Mouse (Mus musculus): ENCODE results near the gene Trappc12. TPM values are rescaled to one million over a fixed set of nuclear protein-coding genes. Genes with fewer than 3 reads are reported as not detected.

Gene Trappc12
- polyA plus RNA-seq, 1 experiment, result 7.8 TPM

DNA sequence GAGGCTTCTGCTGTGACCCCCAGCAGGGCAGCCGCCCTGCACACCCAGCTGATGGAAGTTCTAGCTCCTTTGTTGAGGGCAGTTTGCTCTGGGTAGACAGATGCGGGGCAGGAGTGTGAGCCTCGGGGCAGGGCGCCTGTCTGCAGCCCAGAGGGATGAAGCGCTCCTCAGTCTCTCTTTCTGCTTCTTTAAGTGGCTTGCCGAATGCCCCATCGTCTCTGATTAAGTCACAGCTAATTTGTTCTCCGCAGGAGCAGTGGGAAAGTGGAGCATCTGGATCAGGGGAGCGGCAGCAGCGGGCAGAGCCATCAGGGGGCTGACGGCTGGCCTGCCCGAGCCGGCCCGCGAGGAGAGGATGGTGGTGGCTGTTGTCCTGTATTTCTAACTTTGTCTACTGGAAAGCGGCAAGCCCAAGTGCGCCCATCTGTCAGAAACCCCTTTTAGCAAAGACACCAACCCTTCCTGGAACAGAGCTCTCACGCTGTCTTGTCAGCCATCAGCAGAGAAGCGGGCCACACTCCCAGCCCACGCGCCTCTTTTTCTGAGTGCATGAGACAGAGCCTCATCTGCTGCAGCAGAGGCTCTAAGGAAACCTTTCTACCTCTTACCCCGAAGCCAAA, 39.6 kb downstream of the Trappc12 start:
- H3K36me3 ChIP-seq (replicated peaks; ENCODE audit: low read length), result peaks cover 92% of the 10 kb centered on the region
- H3K4me3 ChIP-seq (replicated peaks), result no peak overlapping the region
- no peaks in the 10 kb centered on the region for H3K9me3 ChIP-seq
- TF ChIP-seq GATA1 (IDR thresholded peaks at IDR 0.05; ENCODE audit: borderline replicate concordance, low read length) (no peak), FLI1 (IDR thresholded peaks at IDR 0.05; ENCODE audit: low read length) (no peak)
- peaks cover 40% of the 10 kb centered on the region for H3K4me1 ChIP-seq
- no peaks in the 10 kb centered on the region for H3K27me3 ChIP-seq (replicated peaks)

DNA sequence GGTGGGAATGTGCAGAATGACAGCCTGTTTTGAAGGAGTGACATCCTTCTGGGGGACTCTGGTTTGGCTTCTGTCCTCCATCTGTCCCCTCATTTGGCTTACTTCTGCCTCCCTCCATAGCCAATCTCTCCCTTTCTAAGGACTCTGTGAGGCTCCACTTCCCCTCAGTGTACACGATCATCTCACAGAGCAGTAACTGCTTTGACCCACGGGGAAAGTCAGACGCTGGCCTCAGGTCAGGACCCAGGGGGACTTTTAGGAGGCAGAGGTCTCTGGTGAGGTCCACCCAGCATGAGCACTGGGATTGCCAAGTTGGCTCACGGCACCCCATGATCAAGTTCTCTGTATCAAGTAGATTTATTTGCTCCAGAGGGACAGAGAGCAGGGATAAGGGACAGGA, 42.1 kb downstream of the Trappc12 start:
- H3K9me3 ChIP-seq, result no peaks in the 10 kb centered on the region
- H3K4me3 ChIP-seq (replicated peaks), result no peak overlapping the region
- peaks cover 24% of the 10 kb centered on the region for H3K4me1 ChIP-seq
- TF ChIP-seq GATA1 (IDR thresholded peaks at IDR 0.05; ENCODE audit: borderline replicate concordance, low read length) (no peak), FLI1 (IDR thresholded peaks at IDR 0.05; ENCODE audit: low read length) (no peak)
- H3K36me3 ChIP-seq (replicated peaks; ENCODE audit: low read length), result peaks cover 96% of the 10 kb centered on the region
- no peaks in the 10 kb centered on the region for H3K27me3 ChIP-seq (replicated peaks)

DNA sequence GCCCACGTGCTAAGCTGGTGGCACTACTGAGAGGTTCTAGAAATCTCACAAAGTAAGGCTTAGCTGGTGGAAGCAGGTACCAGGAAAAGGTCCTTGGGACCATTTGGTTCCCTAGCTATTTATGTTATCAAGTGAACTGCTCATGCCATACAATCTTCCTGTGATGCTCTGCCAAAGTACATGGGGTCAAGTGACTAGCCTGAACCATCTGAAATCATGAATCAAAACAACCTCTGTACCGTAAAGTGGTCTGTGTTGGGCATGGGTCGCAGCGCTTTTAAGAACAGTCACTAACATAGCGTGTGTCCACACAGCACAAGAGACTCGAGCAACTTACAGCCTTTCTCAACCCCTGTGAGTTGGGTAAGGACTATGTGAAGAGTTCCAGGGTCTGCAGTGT, 45.1 kb downstream of the Trappc12 start:
- TF ChIP-seq GATA1 (IDR thresholded peaks at IDR 0.05; ENCODE audit: borderline replicate concordance, low read length) (no peak), FLI1 (IDR thresholded peaks at IDR 0.05; ENCODE audit: low read length) (no peak)
- H3K4me1 ChIP-seq, result peaks cover 30% of the 10 kb centered on the region
- H3K9me3 ChIP-seq, result no peaks in the 10 kb centered on the region
- peaks cover 97% of the 10 kb centered on the region for H3K36me3 ChIP-seq (replicated peaks; ENCODE audit: low read length)
- no peaks in the 10 kb centered on the region for H3K27me3 ChIP-seq (replicated peaks)
- H3K4me3 ChIP-seq (replicated peaks), result no peak overlapping the region

DNA sequence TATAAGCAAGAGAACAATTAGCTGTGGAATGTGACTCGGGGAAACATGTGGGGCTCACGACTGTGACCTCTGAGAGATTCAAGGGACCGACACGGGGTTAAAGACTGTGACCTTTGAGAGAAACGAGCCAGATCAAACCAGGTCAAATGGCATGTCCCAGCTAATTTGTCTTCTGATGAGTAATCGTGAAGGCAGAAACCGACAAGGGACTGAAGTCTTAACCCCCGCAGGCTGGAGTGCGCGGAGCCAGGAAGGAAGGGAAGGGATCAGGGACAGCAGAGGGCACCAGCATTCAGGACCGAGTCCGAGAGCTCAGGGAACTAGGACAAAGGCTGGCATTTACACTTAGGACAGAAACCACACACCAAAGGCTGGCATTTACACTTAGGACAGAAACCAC, 45.9 kb downstream of the Trappc12 start:
- peaks cover 93% of the 10 kb centered on the region for H3K36me3 ChIP-seq (replicated peaks; ENCODE audit: low read length)
- H3K9me3 ChIP-seq, result no peaks in the 10 kb centered on the region
- H3K27me3 ChIP-seq (replicated peaks), result no peaks in the 10 kb centered on the region
- peaks cover 34% of the 10 kb centered on the region for H3K4me1 ChIP-seq
- no peak overlapping the region for H3K4me3 ChIP-seq (replicated peaks)
- TF ChIP-seq FLI1 (IDR thresholded peaks at IDR 0.05; ENCODE audit: low read length) (no peak), GATA1 (IDR thresholded peaks at IDR 0.05; ENCODE audit: borderline replicate concordance, low read length) (no peak)

DNA sequence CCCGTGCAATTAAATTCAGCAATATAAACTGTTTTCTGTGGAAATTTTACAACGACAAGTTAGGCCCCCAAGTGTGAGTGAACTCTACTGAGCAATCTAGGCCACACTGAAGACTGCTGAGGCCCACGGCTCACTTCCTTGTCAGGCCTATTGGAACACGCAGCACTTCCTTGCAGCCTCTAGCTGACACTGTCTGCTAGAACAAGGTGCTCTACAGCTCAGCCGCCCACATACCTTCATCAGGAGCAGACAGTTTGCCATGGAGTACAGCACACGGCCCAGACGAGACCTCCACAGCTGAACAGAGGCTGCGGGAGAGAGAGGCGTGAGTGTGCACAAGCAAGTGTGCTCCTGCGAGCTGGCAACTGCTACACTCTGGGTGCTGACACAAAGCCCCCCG, 49.0 kb downstream of the Trappc12 start:
- Histone ChIP-seq H3K9me3 (no peaks in the 10 kb centered on the region), H3K36me3 (replicated peaks; ENCODE audit: low read length) (peaks cover 95% of the 10 kb centered on the region), H3K27me3 (replicated peaks) (no peaks in the 10 kb centered on the region), H3K4me3 (replicated peaks) (no peak overlapping the region), H3K4me1 (peaks cover 26% of the 10 kb centered on the region)
- no peak for TF ChIP-seq FLI1 (IDR thresholded peaks at IDR 0.05; ENCODE audit: low read length)
- TF ChIP-seq GATA1 (IDR thresholded peaks at IDR 0.05; ENCODE audit: borderline replicate concordance, low read length), result no peak

DNA sequence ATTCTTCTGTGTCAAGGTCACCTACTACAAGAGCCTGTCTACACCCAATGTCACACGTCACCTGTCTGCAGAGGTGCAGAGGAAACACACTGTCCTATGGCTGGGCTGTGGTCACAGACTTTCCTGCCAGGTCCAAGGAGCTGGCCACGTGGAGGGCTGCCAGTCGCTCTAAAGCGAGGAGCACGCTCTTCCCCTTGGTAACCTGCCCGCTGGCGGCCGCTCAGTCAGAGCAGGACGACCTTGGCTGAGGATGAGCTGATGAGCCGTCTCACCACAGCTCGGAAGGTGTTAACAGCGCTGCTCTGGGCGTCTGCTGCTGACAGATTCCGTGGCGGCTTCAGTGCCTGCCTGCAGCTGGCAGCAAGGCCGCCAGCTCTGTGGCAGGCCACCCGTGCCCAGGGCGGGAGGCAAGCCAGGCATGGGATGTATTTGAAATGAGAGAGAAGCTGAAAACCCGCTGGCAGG, 49.7 kb downstream of the Trappc12 start:
- H3K4me3 ChIP-seq (replicated peaks), result no peak overlapping the region
- H3K27me3 ChIP-seq (replicated peaks), result no peaks in the 10 kb centered on the region
- H3K9me3 ChIP-seq, result no peaks in the 10 kb centered on the region
- TF ChIP-seq FLI1 (IDR thresholded peaks at IDR 0.05; ENCODE audit: low read length), result no peak
- no peak for TF ChIP-seq GATA1 (IDR thresholded peaks at IDR 0.05; ENCODE audit: borderline replicate concordance, low read length)
- peaks cover 95% of the 10 kb centered on the region for H3K36me3 ChIP-seq (replicated peaks; ENCODE audit: low read length)
- H3K4me1 ChIP-seq, result peaks cover 19% of the 10 kb centered on the region

DNA sequence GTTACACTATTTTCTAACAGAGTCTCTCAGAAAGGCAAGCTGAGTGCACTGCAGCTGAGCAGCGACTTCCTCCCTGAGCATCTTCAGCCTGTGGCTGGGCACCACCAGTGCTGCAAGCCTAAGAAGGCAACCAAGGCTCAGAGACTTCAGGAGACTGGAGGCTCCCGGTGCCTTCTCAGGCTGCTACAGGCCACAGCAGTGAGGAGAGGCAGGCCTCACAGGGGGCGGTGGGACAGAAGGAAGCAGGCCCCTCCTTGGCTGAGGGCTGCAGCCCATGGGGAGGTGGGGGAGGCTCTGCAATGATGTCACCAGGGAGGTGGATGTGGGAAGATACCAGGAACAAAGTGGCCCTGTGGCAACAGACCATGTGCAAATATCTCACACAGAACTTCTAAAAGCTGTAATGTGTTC, 50.2 kb downstream of the Trappc12 start:
- Histone ChIP-seq H3K9me3 (no peaks in the 10 kb centered on the region), H3K4me3 (replicated peaks) (no peak overlapping the region), H3K27me3 (replicated peaks) (no peaks in the 10 kb centered on the region), H3K4me1 (peaks cover 14% of the 10 kb centered on the region), H3K36me3 (replicated peaks; ENCODE audit: low read length) (peaks cover 95% of the 10 kb centered on the region)
- TF ChIP-seq FLI1 (IDR thresholded peaks at IDR 0.05; ENCODE audit: low read length) (no peak), GATA1 (IDR thresholded peaks at IDR 0.05; ENCODE audit: borderline replicate concordance, low read length) (no peak)

DNA sequence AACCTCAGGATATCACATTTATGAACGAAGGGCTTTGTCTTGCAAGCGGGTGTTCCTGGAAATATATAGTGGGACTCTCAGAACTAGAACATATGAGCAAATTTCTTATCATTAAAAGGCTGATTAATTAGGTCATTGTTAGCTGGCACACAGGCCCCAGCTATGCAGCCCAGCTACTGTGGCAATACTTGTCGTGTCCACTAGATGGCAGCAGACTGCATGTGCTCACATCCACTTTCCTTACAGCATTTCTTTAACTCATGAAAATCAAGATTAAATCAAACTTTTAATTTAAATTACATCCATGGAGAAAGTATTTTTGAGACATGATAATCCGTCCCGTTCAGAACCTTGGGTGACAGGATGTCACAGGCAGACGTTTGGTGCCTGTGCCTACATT, 50.6 kb downstream of the Trappc12 start:
- H3K36me3 ChIP-seq (replicated peaks; ENCODE audit: low read length), result peaks cover 95% of the 10 kb centered on the region
- H3K4me3 ChIP-seq (replicated peaks), result no peak overlapping the region

DNA sequence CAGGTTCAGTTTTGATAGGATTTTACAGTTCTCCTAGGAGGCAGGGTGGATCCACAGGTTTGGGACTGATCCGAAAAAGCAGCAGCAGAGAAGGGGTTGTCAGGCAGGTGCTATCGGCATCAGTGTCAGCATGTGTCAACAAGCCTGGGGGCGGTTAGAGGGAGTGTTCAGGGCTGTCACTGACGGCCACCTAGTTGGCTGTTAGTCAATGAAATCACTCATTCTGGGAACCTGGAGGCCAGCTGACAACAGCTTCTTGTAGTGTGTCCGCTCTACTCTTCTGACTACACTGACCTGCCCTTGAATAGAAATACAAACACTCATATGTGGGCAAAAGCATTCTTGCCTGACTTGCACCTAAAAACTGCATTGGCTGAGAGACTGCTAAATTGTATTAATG, 51.2 kb downstream of the Trappc12 start:
- no peak for TF ChIP-seq FLI1 (IDR thresholded peaks at IDR 0.05; ENCODE audit: low read length)
- no peak for TF ChIP-seq GATA1 (IDR thresholded peaks at IDR 0.05; ENCODE audit: borderline replicate concordance, low read length)
- H3K4me3 ChIP-seq (replicated peaks), result no peak overlapping the region
- H3K4me1 ChIP-seq, result peaks cover 22% of the 10 kb centered on the region
- H3K27me3 ChIP-seq (replicated peaks), result no peaks in the 10 kb centered on the region
- peaks cover 95% of the 10 kb centered on the region for H3K36me3 ChIP-seq (replicated peaks; ENCODE audit: low read length)
- H3K9me3 ChIP-seq, result no peaks in the 10 kb centered on the region

More for the DNA sequence above, 50.6 kb downstream of the Trappc12 start:
- H3K9me3 ChIP-seq, result no peaks in the 10 kb centered on the region
- no peaks in the 10 kb centered on the region for H3K27me3 ChIP-seq (replicated peaks)
- TF ChIP-seq GATA1 (IDR thresholded peaks at IDR 0.05; ENCODE audit: borderline replicate concordance, low read length) (no peak), FLI1 (IDR thresholded peaks at IDR 0.05; ENCODE audit: low read length) (no peak)
- H3K4me1 ChIP-seq, result peaks cover 16% of the 10 kb centered on the region

DNA sequence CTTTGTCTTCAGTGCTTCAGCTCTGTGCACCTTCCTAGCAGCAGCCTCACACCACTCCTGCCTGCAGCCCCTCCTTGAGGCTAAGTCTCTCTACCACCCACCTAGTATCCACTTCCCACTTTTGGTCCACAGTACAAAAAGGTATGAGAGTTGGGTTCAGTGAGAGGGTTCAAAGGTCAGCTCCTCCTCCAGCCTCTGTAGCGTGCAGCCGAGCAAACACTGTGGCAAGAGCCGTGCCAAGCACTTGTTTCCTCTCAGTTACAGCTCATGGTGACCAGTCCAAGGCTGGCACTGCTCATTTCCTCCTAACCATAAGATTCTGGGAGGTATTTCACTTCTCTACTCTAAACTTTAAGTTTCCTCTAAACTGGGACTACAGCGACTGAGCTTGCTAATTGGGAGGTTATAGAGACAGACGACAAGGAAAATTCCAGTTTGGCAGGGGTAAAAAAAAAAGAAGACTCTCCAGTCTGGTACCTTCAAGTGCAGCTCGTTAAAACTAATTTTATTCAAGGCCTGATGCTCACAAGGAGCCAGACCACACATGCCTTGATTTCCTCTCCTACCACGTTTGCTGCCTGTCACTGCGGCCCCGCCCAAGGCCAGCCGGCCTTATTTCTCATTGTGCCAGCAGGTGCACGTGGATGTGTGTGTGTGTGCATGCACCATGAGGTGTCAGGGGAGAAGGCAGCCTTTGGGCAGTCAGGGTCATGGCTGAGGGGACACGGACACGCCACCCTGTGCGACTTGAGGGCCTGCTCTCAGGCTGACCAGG, 52.3 kb downstream of the Trappc12 start:
- Histone ChIP-seq H3K27me3 (replicated peaks) (no peaks in the 10 kb centered on the region), H3K4me1 (peaks cover 29% of the 10 kb centered on the region), H3K9me3 (no peaks in the 10 kb centered on the region), H3K4me3 (replicated peaks) (no peak overlapping the region), H3K36me3 (replicated peaks; ENCODE audit: low read length) (peaks cover 94% of the 10 kb centered on the region)
- no peak for TF ChIP-seq FLI1 (IDR thresholded peaks at IDR 0.05; ENCODE audit: low read length)
- no peak for TF ChIP-seq GATA1 (IDR thresholded peaks at IDR 0.05; ENCODE audit: borderline replicate concordance, low read length)
